Mouse (Mus musculus) liver, embryonic 14.5 days (tissue): Measurements from ENCODE around the gene Fkbp2.
"Not testable (repeated sequence)": the region's sequence is repeated elsewhere in the genome, so short reads cannot be mapped to it uniquely, and the experiment has no call there.

Experiments
- CTCF ChIP-seq: IDR thresholded peaks from 2 replicates; pipeline ENCODE4 v1.5.1; 2016; ENCODE audit warnings: antibody characterized with exemption, low read depth, control low read depth
- EP300 ChIP-seq: IDR thresholded peaks from 2 replicates; pipeline ENCODE4 v1.6.1; 2016; ENCODE audit warnings: antibody characterized with exemption, low read depth

DNA sequence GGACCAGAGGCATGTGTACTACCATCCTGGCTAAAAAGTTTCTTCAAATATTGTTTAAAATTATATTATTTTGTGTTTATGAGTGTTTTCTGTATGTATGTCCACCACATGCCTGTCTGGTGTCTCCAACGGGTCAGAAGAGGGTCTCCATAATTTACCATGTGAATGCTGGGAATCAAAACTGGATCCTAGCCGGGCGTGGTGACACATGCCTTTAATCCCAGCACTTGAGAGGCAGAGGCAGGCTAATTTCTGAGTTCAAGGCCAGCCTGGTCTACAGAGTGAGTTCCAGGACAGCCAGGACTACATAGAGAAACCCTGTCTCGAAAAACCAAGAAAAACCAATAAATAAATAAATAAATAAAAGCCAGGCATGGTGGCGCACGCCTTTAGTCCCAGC is 10.9 kb upstream of the Fkbp2 start:
- not testable (repeated sequence) for TF ChIP-seq CTCF, EP300
